Mouse (Mus musculus): ENCODE measurements at regions not wholly inside any gene's neighbourhood (a gene's known extent, or its start where the extent isn't known, plus 50 kb on each side); places are given as distances from the start of the nearest gene placed in this dataset.

DNA sequence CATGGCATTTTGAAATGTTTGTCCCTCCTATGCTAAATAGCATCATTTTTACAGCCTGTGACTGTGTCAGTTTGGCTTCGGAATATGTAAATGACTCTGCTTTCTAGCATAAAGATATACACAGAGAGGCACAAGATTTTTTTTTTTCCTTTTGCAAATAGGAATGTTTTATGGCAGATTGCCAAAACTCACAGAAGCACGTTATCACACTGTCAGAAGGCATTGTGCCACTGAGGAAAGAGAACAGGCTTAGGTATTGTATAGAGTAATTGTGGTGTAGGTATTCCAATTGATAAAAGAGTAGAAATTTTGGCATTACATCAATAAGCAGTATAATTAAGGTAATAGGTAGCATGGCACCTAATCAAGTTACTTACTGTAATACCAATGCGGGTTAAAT, 988.5 kb upstream of the Tenm2 start:
- Histone ChIP-seq H3K9me3 (ENCODE audit: control insufficient read depth, low read length) (no peaks in the 10 kb centered on the region), H3K4me2 (replicated peaks; ENCODE audit: low read depth) (no peak overlapping the region), H3K27ac (replicated peaks) (no peak overlapping the region), H3K9ac (ENCODE audit: low read length) (no peak overlapping the region), H3K27me3 (ENCODE audit: control insufficient read depth, insufficient read depth, low read length) (no peaks in the 10 kb centered on the region), H3K36me3 (ENCODE audit: control insufficient read depth, insufficient read depth, low read length) (no peaks in the 10 kb centered on the region), H3K4me3 (ENCODE audit: low read depth, low read length) (no peak overlapping the region), H3K4me1 (replicated peaks; ENCODE audit: control insufficient read depth, insufficient read depth) (no peaks in the 10 kb centered on the region)
- WGBS, result 51% methylated on average over 3 of the region's 3 CpGs
- no peak for DNase-seq (ENCODE audit: low spot score)
- TF ChIP-seq EP300 (optimal IDR thresholded peaks at IDR 0.05) (no peak), CTCF (IDR thresholded peaks at IDR 0.05; ENCODE audit: low read depth) (no peak)
- ATAC-seq (ENCODE audit: low FRiP score, low TSS enrichment), result no peak

DNA sequence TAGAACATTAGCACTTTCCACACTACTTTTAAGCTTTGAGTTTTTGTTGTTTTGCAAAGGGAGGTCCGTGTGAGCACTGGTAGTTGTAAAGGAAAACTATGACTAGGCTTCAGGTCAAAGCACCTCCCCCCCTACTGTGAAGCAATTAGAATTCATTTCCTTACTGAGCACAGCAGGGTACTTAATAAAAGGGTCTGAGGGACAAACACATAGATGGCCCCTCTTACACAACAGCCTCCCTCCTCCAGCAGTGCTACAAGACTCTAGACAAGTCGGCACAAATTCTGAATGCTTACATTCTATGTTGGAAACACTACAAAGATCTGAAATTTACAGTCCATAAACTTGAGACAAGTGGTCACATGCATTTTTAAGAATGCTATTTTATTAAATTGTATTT, 967.6 kb upstream of the Tenm2 start:
- H3K4me2 ChIP-seq (replicated peaks; ENCODE audit: low read depth), result no peak overlapping the region
- no peak overlapping the region for H3K27ac ChIP-seq (replicated peaks)
- no peaks in the 10 kb centered on the region for H3K36me3 ChIP-seq (ENCODE audit: control insufficient read depth, insufficient read depth, low read length)
- no peak for ATAC-seq (ENCODE audit: low FRiP score, low TSS enrichment)
- DNase-seq (ENCODE audit: low spot score), result no peak
- H3K4me3 ChIP-seq (ENCODE audit: low read depth, low read length), result no peak overlapping the region
- H3K4me1 ChIP-seq (replicated peaks; ENCODE audit: control insufficient read depth, insufficient read depth), result no peaks in the 10 kb centered on the region
- no peaks in the 10 kb centered on the region for H3K27me3 ChIP-seq (ENCODE audit: control insufficient read depth, insufficient read depth, low read length)
- 40% methylated on average over 2 of the region's 2 CpGs for WGBS
- H3K9me3 ChIP-seq (ENCODE audit: control insufficient read depth, low read length), result no peaks in the 10 kb centered on the region
- H3K9ac ChIP-seq (ENCODE audit: low read length), result no peak overlapping the region
- TF ChIP-seq CTCF (IDR thresholded peaks at IDR 0.05; ENCODE audit: low read depth) (no peak), EP300 (optimal IDR thresholded peaks at IDR 0.05) (no peak)

DNA sequence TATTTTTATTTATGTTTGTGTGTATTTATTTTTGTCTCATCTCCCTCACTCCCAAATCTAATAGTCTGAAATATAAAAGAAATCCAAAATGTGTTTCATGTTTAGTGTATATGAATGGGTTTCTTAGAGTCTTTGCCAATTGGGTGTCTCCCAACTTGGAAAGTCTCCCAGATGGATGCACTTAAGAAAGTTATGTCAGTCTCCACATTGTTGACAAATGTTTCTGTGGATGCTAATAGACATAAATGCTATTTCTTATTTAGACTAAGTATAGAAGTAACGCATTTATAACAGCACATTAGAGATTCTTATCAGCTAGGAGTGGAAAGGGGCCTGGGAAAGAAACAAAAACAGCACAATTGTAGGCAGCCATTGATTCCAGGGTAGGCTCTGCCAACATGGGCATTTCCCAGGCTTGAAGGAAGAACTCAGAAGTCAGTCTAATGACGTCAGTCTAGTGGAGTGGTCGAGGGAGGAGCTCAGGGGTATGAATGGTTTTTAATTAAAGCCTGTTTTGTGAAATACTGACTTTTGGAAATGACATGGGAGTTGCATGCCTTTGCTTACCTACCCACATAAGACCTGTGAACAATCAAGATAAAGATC, 965.5 kb upstream of the Tenm2 start:
- H3K36me3 ChIP-seq (ENCODE audit: control insufficient read depth, insufficient read depth, low read length), result no peaks in the 10 kb centered on the region
- H3K9ac ChIP-seq (ENCODE audit: low read length), result no peak overlapping the region
- no peak for DNase-seq (ENCODE audit: low spot score)

DNA sequence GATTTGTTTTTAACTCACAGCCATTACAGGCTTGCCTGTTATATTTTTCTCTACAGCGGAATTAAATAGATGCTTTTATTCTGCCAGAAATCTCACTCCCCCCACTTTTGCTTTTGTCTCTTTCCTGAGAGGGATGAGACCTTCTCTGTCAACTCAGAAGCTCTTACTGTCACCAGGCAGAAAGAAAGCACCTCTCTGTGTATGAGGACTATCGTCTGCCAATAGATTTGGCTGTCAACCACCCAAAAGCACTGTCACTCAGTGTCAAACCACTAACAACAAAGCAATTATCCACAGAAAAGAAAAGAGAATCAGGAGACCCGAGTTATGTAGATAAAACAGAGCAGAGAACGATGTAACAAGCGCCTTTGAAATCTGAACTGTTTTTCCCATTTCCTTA, 958.0 kb upstream of the Tenm2 start:
- ATAC-seq (ENCODE audit: low FRiP score, low TSS enrichment), result no peak
- Histone ChIP-seq H3K4me1 (replicated peaks; ENCODE audit: control insufficient read depth, insufficient read depth) (no peaks in the 10 kb centered on the region), H3K36me3 (ENCODE audit: control insufficient read depth, insufficient read depth, low read length) (no peaks in the 10 kb centered on the region), H3K9me3 (ENCODE audit: control insufficient read depth, low read length) (no peaks in the 10 kb centered on the region), H3K4me3 (ENCODE audit: low read depth, low read length) (no peak overlapping the region), H3K27ac (replicated peaks) (no peak overlapping the region), H3K9ac (ENCODE audit: low read length) (no peak overlapping the region), H3K4me2 (replicated peaks; ENCODE audit: low read depth) (no peak overlapping the region), H3K27me3 (ENCODE audit: control insufficient read depth, insufficient read depth, low read length) (no peaks in the 10 kb centered on the region)
- WGBS, result 69% methylated on average over 5 of the region's 5 CpGs
- no peak for DNase-seq (ENCODE audit: low spot score)
- TF ChIP-seq EP300 (optimal IDR thresholded peaks at IDR 0.05), result no peak
- TF ChIP-seq CTCF (IDR thresholded peaks at IDR 0.05; ENCODE audit: low read depth), result no peak

More for the DNA sequence above, 965.5 kb upstream of the Tenm2 start:
- Histone ChIP-seq H3K4me3 (ENCODE audit: low read depth, low read length) (no peak overlapping the region), H3K27ac (replicated peaks) (no peak overlapping the region), H3K9me3 (ENCODE audit: control insufficient read depth, low read length) (no peaks in the 10 kb centered on the region), H3K27me3 (ENCODE audit: control insufficient read depth, insufficient read depth, low read length) (no peaks in the 10 kb centered on the region), H3K4me2 (replicated peaks; ENCODE audit: low read depth) (no peak overlapping the region), H3K4me1 (replicated peaks; ENCODE audit: control insufficient read depth, insufficient read depth) (no peaks in the 10 kb centered on the region)
- ATAC-seq (ENCODE audit: low FRiP score, low TSS enrichment), result no peak
- WGBS, result 43% methylated on average over 3 of the region's 3 CpGs
- TF ChIP-seq CTCF (IDR thresholded peaks at IDR 0.05; ENCODE audit: low read depth) (no peak), EP300 (optimal IDR thresholded peaks at IDR 0.05) (no peak)

- Histone ChIP-seq H3K36me3 (ENCODE audit: control insufficient read depth, insufficient read depth, low read length) (no peaks in the 10 kb centered on the region), H3K27ac (replicated peaks) (no peak overlapping the region), H3K4me3 (ENCODE audit: low read depth, low read length) (no peak overlapping the region), H3K4me2 (replicated peaks; ENCODE audit: low read depth) (no peak overlapping the region), H3K9ac (ENCODE audit: low read length) (no peak overlapping the region), H3K27me3 (ENCODE audit: control insufficient read depth, insufficient read depth, low read length) (no peaks in the 10 kb centered on the region), H3K9me3 (ENCODE audit: control insufficient read depth, low read length) (no peaks in the 10 kb centered on the region), H3K4me1 (replicated peaks; ENCODE audit: control insufficient read depth, insufficient read depth) (no peaks in the 10 kb centered on the region)
- DNase-seq (ENCODE audit: low spot score) (no peak), ATAC-seq (ENCODE audit: low FRiP score, low TSS enrichment) (no peak)
- TF ChIP-seq CTCF (IDR thresholded peaks at IDR 0.05; ENCODE audit: low read depth), result no peak
- TF ChIP-seq EP300 (optimal IDR thresholded peaks at IDR 0.05), result no peak
- WGBS, result 55% methylated on average over 2 of the region's 2 CpGs
These were observed 956.3 kb upstream of the Tenm2 start for GRCm38 (mm10) chr11:38191895-38192547.

DNA sequence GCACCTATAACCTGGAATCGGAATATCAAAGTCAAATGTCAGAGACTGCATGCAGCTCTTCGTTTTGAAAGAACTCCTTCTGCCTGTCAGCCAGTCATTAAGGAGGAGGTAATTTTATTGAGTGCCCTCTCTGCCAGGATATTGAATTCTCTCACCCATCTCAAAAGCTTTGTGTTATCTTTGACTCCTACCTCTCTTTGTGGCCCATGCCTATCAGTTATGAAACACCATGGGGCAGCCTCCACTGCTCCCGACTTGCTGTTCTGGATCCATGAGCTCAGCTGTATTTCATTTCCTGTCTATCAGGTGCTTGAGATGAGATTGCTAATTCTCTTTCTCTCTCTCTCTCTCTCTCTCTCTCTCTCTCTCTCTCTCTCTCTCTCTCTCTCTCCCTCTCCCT, 955.7 kb upstream of the Tenm2 start:
- Histone ChIP-seq H3K27me3 (ENCODE audit: control insufficient read depth, insufficient read depth, low read length) (no peaks in the 10 kb centered on the region), H3K4me1 (replicated peaks; ENCODE audit: control insufficient read depth, insufficient read depth) (no peaks in the 10 kb centered on the region), H3K36me3 (ENCODE audit: control insufficient read depth, insufficient read depth, low read length) (no peaks in the 10 kb centered on the region), H3K27ac (replicated peaks) (no peak overlapping the region), H3K9me3 (ENCODE audit: control insufficient read depth, low read length) (no peaks in the 10 kb centered on the region), H3K4me3 (ENCODE audit: low read depth, low read length) (no peak overlapping the region), H3K4me2 (replicated peaks; ENCODE audit: low read depth) (no peak overlapping the region), H3K9ac (ENCODE audit: low read length) (no peak overlapping the region)
- WGBS, result 70% methylated on average over 3 of the region's 3 CpGs
- TF ChIP-seq CTCF (IDR thresholded peaks at IDR 0.05; ENCODE audit: low read depth), result no peak
- no peak for TF ChIP-seq EP300 (optimal IDR thresholded peaks at IDR 0.05)
- no peak for DNase-seq (ENCODE audit: low spot score)
- ATAC-seq (ENCODE audit: low FRiP score, low TSS enrichment), result no peak
